20 mouse cellular contexts compared by ENCODE assay signal in genomic region chr15:59232290-59232689, GRCm38 (mm10).
DNase-seq lines count a peak whose midpoint lies in the region; ATAC-seq lines count a peak whose summit lies in the region.
"Had no signal": no experiment of that assay in that cellular context is flagged by ENCODE, and none has a peak within 500 bp of the region (broad histone marks: within the 10 kb centered on the region; RNA-seq: fewer than 3 reads in every experiment).

No protein-coding gene starts in this region.

- no peaks in the 10 kb centered on the region for H3K36me3 ChIP-seq in kidney, embryonic 14.5 days (ENCODE audit: control insufficient read depth, insufficient read depth, low read length)
- H3K36me3 ChIP-seq: embryonic facial prominence, embryonic 13.5 days; heart, embryonic 12.5 days; hindbrain, embryonic 15.5 days had no signal

- WGBS in kidney, embryonic 14.5 days, result 71% methylated on average over 5 of the region's 5 CpGs

- H3K27me3 ChIP-seq in kidney, embryonic 14.5 days (ENCODE audit: control insufficient read depth, insufficient read depth, low read length), result no peaks in the 10 kb centered on the region
- H3K27me3 ChIP-seq: embryonic facial prominence, embryonic 13.5 days; forebrain, embryonic 13.5 days; heart, embryonic 12.5 days; hindbrain, embryonic 15.5 days; Patski had no signal

- peaks cover 5% of the 10 kb centered on the region; the same call in 1 of the 2 replicates for H3K9me3 ChIP-seq in kidney, embryonic 14.5 days (ENCODE audit: control insufficient read depth, low read length)
- H3K9me3 ChIP-seq: embryonic facial prominence, embryonic 13.5 days; hindbrain, embryonic 15.5 days had no signal

- H3K4me3 ChIP-seq in kidney, embryonic 14.5 days (ENCODE audit: low read length), result no peak overlapping the region
- H3K4me3 ChIP-seq: embryonic facial prominence, embryonic 13.5 days; forebrain, embryonic 13.5 days; heart, embryonic 12.5 days; hindbrain, embryonic 15.5 days had no signal

- H3K4me2 ChIP-seq in kidney, embryonic 14.5 days (replicated peaks; ENCODE audit: low read depth, low read length), result no peak overlapping the region
- H3K4me2 ChIP-seq: embryonic facial prominence, embryonic 13.5 days; forebrain, embryonic 13.5 days; heart, embryonic 12.5 days; hindbrain, embryonic 15.5 days had no signal

- no peak overlapping the region for H3K9ac ChIP-seq in kidney, embryonic 14.5 days (ENCODE audit: low read depth, low read length)
- H3K9ac ChIP-seq: embryonic facial prominence, embryonic 13.5 days; forebrain, embryonic 13.5 days; forebrain, postnatal 0 days; heart, embryonic 12.5 days; hindbrain, embryonic 15.5 days had no signal

- H3K27ac ChIP-seq in kidney, embryonic 14.5 days (ENCODE audit: low read depth, low read length), result no peak overlapping the region
- H3K27ac ChIP-seq: embryonic facial prominence, embryonic 13.5 days; forebrain, embryonic 13.5 days; hindbrain, embryonic 15.5 days had no signal

- no peak for ATAC-seq in kidney, embryonic 14.5 days (ENCODE audit: low FRiP score, low TSS enrichment)
- ATAC-seq: activated CD4-positive, CD25-positive, alpha-beta regulatory T cell, adult 4 months; forebrain, embryonic 13.5 days; forebrain, postnatal 0 days; Patski had no signal

- peak; percentile 68 for DNase-seq in kidney, adult 11 months
- peak; percentile 90 for DNase-seq in kidney, adult 9 months
- DNase-seq in kidney, postnatal 14 days, result no peak
- peak; percentile 31 to 56 for DNase-seq in kidney, postnatal 25 days
- no peak for DNase-seq in urinary bladder, adult 18-20 months (ENCODE audit: low spot score in 2 of 2)
- no peak for DNase-seq in MN1 (ENCODE audit: low spot score)
- DNase-seq: adrenal gland, postnatal 14 days; cerebellum, adult 11-12 months; cerebellum, adult 9-10 months; cerebellum, postnatal 25 days; forebrain, postnatal 0 days; gastrocnemius, postnatal 14 days; heart, postnatal 36 days had no signal

- H3K4me1 ChIP-seq in kidney, embryonic 14.5 days (ENCODE audit: control insufficient read depth, insufficient read depth, low read length), result no peaks in the 10 kb centered on the region
- H3K4me1 ChIP-seq: embryonic facial prominence, embryonic 13.5 days; forebrain, embryonic 13.5 days; hindbrain, embryonic 15.5 days had no signal

Comparison
In these comparisons a context has a peak if more than half of its experiments do, and no peak if none do; other contexts are left out.
1. DNase-seq: peak in kidney, adult 11 months (single experiment), kidney, adult 9 months (single experiment) and kidney, postnatal 25 days (2 of 2); none in kidney, postnatal 14 days (single experiment), urinary bladder, adult 18-20 months (0 of 2) and MN1 (single experiment).